Comparison of ENCODE assay signal across 10 mouse cellular contexts in the genomic region with DNA sequence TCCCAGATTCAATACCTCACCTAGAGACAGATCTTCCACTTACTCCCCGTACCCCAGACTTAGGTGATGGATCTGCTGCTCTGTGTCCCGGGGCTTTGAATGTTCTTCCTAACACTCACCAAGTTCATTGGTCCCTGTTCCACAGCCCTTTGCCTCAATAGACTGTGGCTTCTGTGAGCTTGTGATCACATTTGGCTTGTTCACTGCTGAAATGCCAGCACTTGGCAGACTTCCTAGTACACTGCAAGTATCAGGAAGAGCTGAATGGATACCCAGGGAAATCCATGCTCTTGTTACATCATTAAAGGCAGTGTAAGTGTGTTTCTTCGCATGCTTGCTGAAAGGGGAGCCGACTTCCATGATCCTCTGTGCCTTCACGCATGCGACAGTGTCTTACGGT. TPM values are rescaled to one million over a fixed set of nuclear protein-coding genes. Genes with fewer than 3 reads are reported as not detected.
DNase-seq lines count a peak whose midpoint lies in the region; ATAC-seq lines count a peak whose summit lies in the region.
"Had no signal": no experiment of that assay in that cellular context is flagged by ENCODE, and none has a peak within 500 bp of the region (broad histone marks: within the 10 kb centered on the region; RNA-seq: fewer than 3 reads in every experiment).

No protein-coding gene starts in this region.

- H3K4me2 ChIP-seq in hindbrain, embryonic 16.5 days (ENCODE audit: low read length), result no peak overlapping the region
- H3K4me2 ChIP-seq in hindbrain, embryonic 12.5 days (replicated peaks), result no peak overlapping the region
- no peak overlapping the region for H3K4me2 ChIP-seq in heart, embryonic 11.5 days
- H3K4me2 ChIP-seq: liver, embryonic 15.5 days; midbrain, embryonic 11.5 days had no signal

- H3K4me3 ChIP-seq in hindbrain, embryonic 16.5 days (ENCODE audit: low read length), result no peak overlapping the region
- H3K4me3 ChIP-seq in hindbrain, embryonic 12.5 days, result no peak overlapping the region
- no peak overlapping the region for H3K4me3 ChIP-seq in heart, embryonic 11.5 days (ENCODE audit: low read depth, low read length)
- H3K4me3 ChIP-seq: liver, embryonic 15.5 days had no signal

- H3K9me3 ChIP-seq in hindbrain, embryonic 16.5 days (ENCODE audit: control insufficient read depth, low read length), result no peaks in the 10 kb centered on the region
- H3K9me3 ChIP-seq in hindbrain, embryonic 12.5 days (replicated peaks), result no peaks in the 10 kb centered on the region
- H3K9me3 ChIP-seq in heart, embryonic 11.5 days (replicated peaks; ENCODE audit: control insufficient read depth, low read length), result no peaks in the 10 kb centered on the region
- H3K9me3 ChIP-seq: liver, embryonic 15.5 days had no signal

- no peaks in the 10 kb centered on the region for H3K36me3 ChIP-seq in hindbrain, embryonic 16.5 days (ENCODE audit: control insufficient read depth, insufficient read depth, low read length)
- H3K36me3 ChIP-seq in hindbrain, embryonic 12.5 days, result no peaks in the 10 kb centered on the region
- H3K36me3 ChIP-seq in heart, embryonic 11.5 days (ENCODE audit: control insufficient read depth, insufficient read depth, low read length), result no peaks in the 10 kb centered on the region
- H3K36me3 ChIP-seq: liver, embryonic 15.5 days had no signal

- peak; percentile 53 for DNase-seq in cerebellum, adult 8-10 months
- peak; percentile 13 for DNase-seq in layer of hippocampus, adult 9-10 months (ENCODE audit: low spot score)
- DNase-seq in right cerebral cortex, postnatal 4 days, result peak; percentile 43
- DNase-seq in lung, adult 18-20 months, result no peak

- H3K4me1 ChIP-seq in hindbrain, embryonic 16.5 days (ENCODE audit: control insufficient read depth, insufficient read depth, low read depth, low read length), result no peaks in the 10 kb centered on the region
- no peaks in the 10 kb centered on the region for H3K4me1 ChIP-seq in hindbrain, embryonic 12.5 days
- no peaks in the 10 kb centered on the region for H3K4me1 ChIP-seq in heart, embryonic 11.5 days (ENCODE audit: control insufficient read depth, insufficient read depth, low read length)
- H3K4me1 ChIP-seq: liver, embryonic 15.5 days had no signal

- 0 out of 2 replicates have a peak, but pooled peaks have one; percentile 34 for ATAC-seq in hindbrain, embryonic 16.5 days
- no peak for ATAC-seq in hindbrain, embryonic 12.5 days (ENCODE audit: low FRiP score)
- ATAC-seq in heart, embryonic 11.5 days (replicated peaks; ENCODE audit: insufficient number of reproducible peaks, low FRiP score, low TSS enrichment), result no peak

- H3K27me3 ChIP-seq in hindbrain, embryonic 16.5 days (replicated peaks; ENCODE audit: control insufficient read depth, insufficient read depth, low read length), result no peaks in the 10 kb centered on the region
- no peaks in the 10 kb centered on the region for H3K27me3 ChIP-seq in hindbrain, embryonic 12.5 days
- H3K27me3 ChIP-seq in heart, embryonic 11.5 days (ENCODE audit: control insufficient read depth, insufficient read depth, low read length), result no peaks in the 10 kb centered on the region
- H3K27me3 ChIP-seq: CH12.LX; liver, embryonic 15.5 days had no signal

- H3K9ac ChIP-seq in hindbrain, embryonic 16.5 days (ENCODE audit: low read depth, low read length), result no peak overlapping the region
- H3K9ac ChIP-seq in hindbrain, embryonic 12.5 days, result no peak overlapping the region
- no peak overlapping the region for H3K9ac ChIP-seq in heart, embryonic 11.5 days (ENCODE audit: low read depth, low read length)
- H3K9ac ChIP-seq: liver, embryonic 15.5 days had no signal

- no peak overlapping the region for H3K27ac ChIP-seq in hindbrain, embryonic 16.5 days (ENCODE audit: low read depth, low read length)
- H3K27ac ChIP-seq in hindbrain, embryonic 12.5 days, result no peak overlapping the region
- no peak overlapping the region for H3K27ac ChIP-seq in heart, embryonic 11.5 days (ENCODE audit: low read depth, low read length)
- H3K27ac ChIP-seq: liver, embryonic 15.5 days had no signal

- WGBS in hindbrain, embryonic 16.5 days, result 82% methylated on average over 7 of the region's 7 CpGs
- 92% methylated on average over 7 of the region's 7 CpGs for WGBS in hindbrain, embryonic 12.5 days
- 87% methylated on average over 7 of the region's 7 CpGs for WGBS in heart, embryonic 11.5 days (ENCODE audit: insufficient replicate concordance)

RNA-seq across cellular contexts. Expression of gene Anks1b, which starts 17.0 kb away (rescaled TPM):
- polyA plus RNA-seq in hindbrain, embryonic 16.5 days (2015; fragmentation: Nextera tagmentation; extraction: Ambion mirVana), result 78.3 and 84.2 TPM in 2 replicates
- 26.1 and 26.2 TPM in 2 replicates for polyA plus RNA-seq in hindbrain, embryonic 12.5 days (2016; fragmentation: Nextera tagmentation; extraction: Ambion mirVana)
- polyA plus RNA-seq in heart, embryonic 11.5 days (2014; fragmentation: Nextera tagmentation; extraction: Ambion mirVana), result 0.84 and 1.0 TPM in 2 replicates

Comparison
In these comparisons a context has a peak if more than half of its experiments do, and no peak if none do; other contexts are left out.
1. DNase-seq: peak in cerebellum, adult 8-10 months (single experiment), layer of hippocampus, adult 9-10 months (single experiment) and right cerebral cortex, postnatal 4 days (single experiment); none in lung, adult 18-20 months (0 of 2).
2. RNA of gene Anks1b, which starts 17.0 kb away (polyA plus RNA-seq): 78.3 to 84.2 TPM in hindbrain, embryonic 16.5 days and 26.1 to 26.2 TPM in hindbrain, embryonic 12.5 days; 0.84 to 1.0 TPM in heart, embryonic 11.5 days; every median in the first group is over 10 times any median in the second.